Mouse (Mus musculus) retina, postnatal 7 days (tissue): ENCODE results near the gene Ptpra.
"Not testable (repeated sequence)": the region's sequence is repeated elsewhere in the genome, so short reads cannot be mapped to it uniquely, and the experiment has no call there.

Source experiments
- DNase-seq: peaks from one replicate; pipeline ENCODE4 v3.0.0-alpha.2; 2012; ENCODE audit warnings: low read depth, low spot score

Ptpra gene

GRCm38 (mm10) chr2:130556292-130556691 is 106.2 kb downstream of the Ptpra start:
- no peak for DNase-seq

GRCm38 (mm10) chr2:130557462-130557861 is 107.4 kb downstream of the Ptpra start:
- no peak for DNase-seq

- DNase-seq: no peak
These were observed 107.9 kb downstream of the Ptpra start for GRCm38 (mm10) chr2:130558015-130558414.

- DNase-seq: peak; percentile 88
These were observed 113.4 kb downstream of the Ptpra start, which contains the start of gene Mrps26 for GRCm38 (mm10) chr2:130563212-130564055. Gene Mrps26 (plus strand): TSS chr2:130563742.

GRCm38 (mm10) chr2:130564063-130564462 is 114.0 kb downstream of the Ptpra start:
- DNase-seq: no peak

GRCm38 (mm10) chr2:130564983-130565382 is 114.9 kb downstream of the Ptpra start:
- no peak for DNase-seq

- DNase-seq: no peak
These were observed 118.8 kb downstream of the Ptpra start for GRCm38 (mm10) chr2:130568921-130569320.

GRCm38 (mm10) chr2:130569926-130570325 is 119.8 kb downstream of the Ptpra start:
- DNase-seq: no peak

GRCm38 (mm10) chr2:130574960-130575359 is 124.9 kb downstream of the Ptpra start:
- no peak for DNase-seq

GRCm38 (mm10) chr2:130575873-130576272 is 125.8 kb downstream of the Ptpra start, which contains the start of gene Oxt:
Gene Oxt (plus strand): TSS chr2:130576173.
- DNase-seq: no peak

- DNase-seq: not testable (repeated sequence)
These were observed 126.5 kb downstream of the Ptpra start for GRCm38 (mm10) chr2:130576564-130576963.

- DNase-seq: no peak
These were observed 126.9 kb downstream of the Ptpra start for GRCm38 (mm10) chr2:130577021-130577420.

GRCm38 (mm10) chr2:130577632-130578031 is 127.6 kb downstream of the Ptpra start:
- no peak for DNase-seq

- DNase-seq: no peak
These were observed 128.1 kb downstream of the Ptpra start for GRCm38 (mm10) chr2:130578148-130578547.

- DNase-seq: no peak
These were observed 129.7 kb downstream of the Ptpra start for GRCm38 (mm10) chr2:130579791-130580190.

GRCm38 (mm10) chr2:130581201-130581600 is 131.1 kb downstream of the Ptpra start:
- DNase-seq: no peak

GRCm38 (mm10) chr2:130582552-130582951 is 132.5 kb downstream of the Ptpra start, which contains the start of gene Avp:
Gene Avp (minus strand): TSS chr2:130582554.
- no peak for DNase-seq

- DNase-seq: no peak
These were observed 134.0 kb downstream of the Ptpra start for GRCm38 (mm10) chr2:130583902-130584560.

- DNase-seq: no peak
These were observed 135.9 kb downstream of the Ptpra start for GRCm38 (mm10) chr2:130586016-130586415.

- DNase-seq: no peak
These were observed 138.3 kb downstream of the Ptpra start for GRCm38 (mm10) chr2:130588373-130588772.

GRCm38 (mm10) chr2:130589157-130589556 is 139.1 kb downstream of the Ptpra start:
- no peak for DNase-seq

- DNase-seq: no peak
These were observed 139.7 kb downstream of the Ptpra start for GRCm38 (mm10) chr2:130589761-130590160.

GRCm38 (mm10) chr2:130591016-130591415 is 140.9 kb downstream of the Ptpra start:
- DNase-seq: no peak
